Mouse (Mus musculus) myocyte (in vitro differentiated cells): ENCODE data around the gene Lrmda. TPM values are rescaled to one million over a fixed set of nuclear protein-coding genes. Genes with fewer than 3 reads are reported as not detected.

Experiments used
- H3K27me3 ChIP-seq: one replicate; pipeline ENCODE4 v1.6.1; 2011; ENCODE audit not compliant: control insufficient read depth, insufficient read depth, insufficient read length
- H3K36me3 ChIP-seq: one replicate; pipeline ENCODE4 v1.6.1; 2011; ENCODE audit not compliant: control insufficient read depth, insufficient read depth
- H3K4me2 ChIP-seq: one replicate; pipeline ENCODE4 v1.6.1; 2011; ENCODE audit warnings: low read depth, control low read depth
- H3K4me3 ChIP-seq: one replicate; pipeline ENCODE4 v1.5.1; 2011; ENCODE audit warnings: mild to moderate bottlenecking, control low read depth, moderate library complexity
- H3K79me2 ChIP-seq: one replicate; pipeline ENCODE4 v1.6.1; 2011; ENCODE audit not compliant: control insufficient read depth, insufficient read depth
- H3ac ChIP-seq: one replicate; pipeline ENCODE4 v1.6.1; 2011; ENCODE audit not compliant: control insufficient read depth, insufficient read length
- CEBPB ChIP-seq: IDR thresholded peaks from 2 replicates; pipeline ENCODE4 v1.6.1; 2011; ENCODE audit warnings: mild to moderate bottlenecking, moderate library complexity; ENCODE audit not compliant: poor library complexity, insufficient read depth, severe bottlenecking
- E2F4 ChIP-seq: IDR thresholded peaks from one replicate; pipeline ENCODE4 v1.6.1; 2011; ENCODE audit warnings: mild to moderate bottlenecking, control low read depth, moderate library complexity; ENCODE audit not compliant: insufficient read depth
- MAX ChIP-seq: IDR thresholded peaks from one replicate; pipeline ENCODE4 v1.6.1; 2011; ENCODE audit warnings: low read depth, mild to moderate bottlenecking, control low read depth
- MYOD1 ChIP-seq, 3 experiments: IDR thresholded peaks; one replicate each; pipeline ENCODE4 v1.6.1; 2011; ENCODE audit warnings: control low read depth in 2 of 3, low read depth in 2 of 3, mild to moderate bottlenecking in 2 of 3, moderate library complexity in 1 of 3; ENCODE audit not compliant: insufficient read length in 2 of 3, control insufficient read depth in 1 of 3
- MYOG ChIP-seq, 3 experiments: IDR thresholded peaks; one replicate each; pipeline ENCODE4 v1.6.1; 2011; ENCODE audit warnings: control low read depth in 2 of 3, low read depth in 2 of 3, mild to moderate bottlenecking in 2 of 3; ENCODE audit not compliant: insufficient read length in 2 of 3, control insufficient read depth in 1 of 3, insufficient read depth in 1 of 3
- POLR2A ChIP-seq: IDR thresholded peaks from one replicate; pipeline ENCODE4 v1.6.1; 2011; ENCODE audit warnings: low read depth, mild to moderate bottlenecking, control low read depth, moderate library complexity; ENCODE audit not compliant: insufficient read length
- POLR2AphosphoS2 ChIP-seq: IDR thresholded peaks from one replicate; pipeline ENCODE4 v1.6.1; 2011; ENCODE audit warnings: low read depth, control low read depth; ENCODE audit not compliant: insufficient read length
- REST ChIP-seq: IDR thresholded peaks from one replicate; pipeline ENCODE4 v1.6.1; 2011; ENCODE audit warnings: mild to moderate bottlenecking, control low read depth, moderate library complexity; ENCODE audit not compliant: insufficient read depth, insufficient read length
- SRF ChIP-seq: IDR thresholded peaks from one replicate; pipeline ENCODE4 v1.6.1; 2011; ENCODE audit warnings: low read depth; ENCODE audit not compliant: control insufficient read depth, insufficient read length
- TCF12 ChIP-seq: IDR thresholded peaks from one replicate; pipeline ENCODE4 v1.6.1; 2011; ENCODE audit warnings: mild to moderate bottlenecking, control low read depth; ENCODE audit not compliant: poor library complexity, insufficient read depth, severe bottlenecking
- TCF3 ChIP-seq: IDR thresholded peaks from one replicate; pipeline ENCODE4 v1.6.1; 2011; ENCODE audit warnings: low read depth, control low read depth; ENCODE audit not compliant: insufficient read length
- USF1 ChIP-seq: IDR thresholded peaks from one replicate; pipeline ENCODE4 v1.6.1; 2011; ENCODE audit warnings: low read depth, mild to moderate bottlenecking, control low read depth, moderate library complexity
- polyA plus RNA-seq: library from polyadenylated mRNA; unstranded; fragments of >200 nt; fragmentation: generic; extraction: Trizol; gene quantifications from one replicate; pipeline ENCODE4 v1.2.1, GENCODE M21; 2012; ENCODE audit warnings: missing spikeins

Lrmda gene
- polyA plus RNA-seq, 1 experiment, result 1.9 TPM

DNA sequence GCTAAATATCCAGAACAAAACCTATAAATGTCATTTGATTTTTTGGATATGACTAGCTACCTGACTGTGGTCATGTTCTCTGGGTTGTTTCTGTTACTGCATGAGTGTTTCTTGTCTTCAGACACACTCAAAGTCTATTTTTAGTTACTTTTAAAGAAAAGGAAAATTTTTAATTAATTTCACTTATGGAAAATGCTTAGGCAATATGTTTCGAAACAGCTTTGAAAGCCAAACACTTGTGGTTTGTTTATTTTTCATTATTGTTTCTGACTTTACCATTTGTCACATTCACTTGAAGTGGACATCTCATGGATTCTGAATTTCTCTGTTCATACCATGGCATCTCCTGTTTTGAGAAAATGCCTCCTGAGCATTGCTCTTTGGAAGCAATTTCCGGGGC is 582.8 kb downstream of the Lrmda start:
- Histone ChIP-seq H3ac (no peak overlapping the region), H3K79me2 (no peaks in the 10 kb centered on the region), H3K4me2 (no peak overlapping the region), H3K27me3 (no peaks in the 10 kb centered on the region), H3K36me3 (no peaks in the 10 kb centered on the region), H3K4me3 (no peak overlapping the region)
- no peak for TF ChIP-seq SRF
- no peak for TF ChIP-seq POLR2AphosphoS2
- TF ChIP-seq POLR2A, result no peak
- TF ChIP-seq CEBPB, result no peak
- no peak for TF ChIP-seq USF1
- no peak for TF ChIP-seq MAX
- no peak for TF ChIP-seq TCF3
- no peak for TF ChIP-seq MYOD1 (IDR thresholded peaks at IDR 0.05; ENCODE audit: control insufficient read depth in 1 of 3, insufficient read length in 2 of 3, low read depth in 2 of 3)
- no peak for TF ChIP-seq TCF12
- no peak for TF ChIP-seq E2F4
- no peak for TF ChIP-seq MYOG (IDR thresholded peaks at IDR 0.05; ENCODE audit: control insufficient read depth in 1 of 3, insufficient read depth in 1 of 3, insufficient read length in 2 of 3, low read depth in 2 of 3)
- TF ChIP-seq REST, result no peak

DNA sequence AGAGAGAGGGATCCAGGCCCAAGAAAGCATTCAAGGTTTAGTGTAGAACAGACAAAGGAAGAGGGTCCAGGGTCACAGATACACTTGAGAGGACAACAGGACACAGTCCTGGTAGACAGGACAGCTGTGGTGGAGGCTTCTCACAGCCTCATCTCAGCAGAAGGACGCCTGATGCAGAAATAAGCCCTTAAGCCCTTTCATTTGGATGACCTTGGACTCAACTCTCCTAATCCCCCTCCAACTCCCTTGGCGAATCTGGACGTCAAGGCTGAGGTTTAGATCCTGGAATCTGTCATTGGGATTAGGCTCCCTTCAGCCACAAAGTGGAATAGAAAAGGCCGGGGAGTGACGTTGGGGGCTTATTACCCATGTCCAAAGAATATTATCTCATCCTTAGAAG is 589.1 kb downstream of the Lrmda start:
- Histone ChIP-seq H3K27me3 (no peaks in the 10 kb centered on the region), H3K4me3 (no peak overlapping the region), H3K4me2 (no peak overlapping the region), H3ac (no peak overlapping the region), H3K79me2 (no peaks in the 10 kb centered on the region), H3K36me3 (no peaks in the 10 kb centered on the region)
- no peak for TF ChIP-seq SRF
- no peak for TF ChIP-seq CEBPB
- no peak for TF ChIP-seq REST

DNA sequence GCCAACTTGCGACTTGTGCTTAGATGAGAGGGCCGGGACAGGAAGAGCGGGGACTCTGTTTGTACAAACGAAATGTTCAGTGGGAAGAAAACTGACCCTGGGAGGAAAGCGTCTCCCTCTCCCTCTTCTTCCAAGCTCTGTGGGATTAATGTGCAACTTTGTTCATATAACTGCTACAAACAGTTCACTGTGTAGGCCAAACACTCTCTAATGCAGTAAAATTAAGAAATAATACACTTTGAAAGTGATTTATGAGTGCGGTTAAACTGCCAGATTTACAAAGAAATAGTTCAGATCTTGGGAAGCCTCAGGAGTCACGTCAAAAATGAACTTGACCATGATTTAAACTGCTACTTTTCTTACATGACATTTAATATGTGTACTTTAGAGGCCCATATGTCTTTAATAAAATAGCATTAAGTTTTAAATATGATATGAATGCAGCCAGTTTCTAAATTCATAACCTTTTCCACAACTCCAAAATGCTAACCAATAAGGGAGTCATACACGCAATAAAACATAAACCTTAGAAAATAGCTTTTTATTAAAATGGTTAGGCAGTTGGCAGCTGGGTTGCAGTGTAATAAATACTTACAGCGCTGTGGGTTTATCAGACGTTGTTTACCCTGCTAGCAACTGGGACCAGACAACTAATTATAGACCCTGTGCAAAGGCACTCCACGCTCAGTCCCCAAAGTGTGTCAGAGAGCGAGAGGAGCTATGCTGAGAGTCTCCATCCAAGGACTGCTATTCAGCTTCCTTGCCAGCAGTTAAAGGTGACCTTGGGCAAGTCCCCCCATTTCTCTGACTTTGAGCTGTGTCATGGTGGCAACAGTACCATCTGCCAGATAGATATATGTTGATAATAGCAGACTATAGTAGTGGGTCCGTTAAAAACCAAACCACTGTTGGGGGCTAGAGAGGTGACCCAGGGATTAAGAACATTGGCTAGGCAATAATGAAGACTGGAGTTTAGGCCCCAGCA is 590.0 kb downstream of the Lrmda start:
- H3K4me2 ChIP-seq, result peak overlapping the region; percentile 32
- TF ChIP-seq USF1 (no peak), MYOD1 (IDR thresholded peaks at IDR 0.05; ENCODE audit: control insufficient read depth in 1 of 3, insufficient read length in 2 of 3, low read depth in 2 of 3) (no peak), REST (no peak), TCF3 (no peak), CEBPB (no peak)
- no peak overlapping the region for H3K4me3 ChIP-seq
- no peaks in the 10 kb centered on the region for H3K79me2 ChIP-seq
- no peaks in the 10 kb centered on the region for H3K36me3 ChIP-seq
- H3K27me3 ChIP-seq, result no peaks in the 10 kb centered on the region
- no peak overlapping the region for H3ac ChIP-seq

DNA sequence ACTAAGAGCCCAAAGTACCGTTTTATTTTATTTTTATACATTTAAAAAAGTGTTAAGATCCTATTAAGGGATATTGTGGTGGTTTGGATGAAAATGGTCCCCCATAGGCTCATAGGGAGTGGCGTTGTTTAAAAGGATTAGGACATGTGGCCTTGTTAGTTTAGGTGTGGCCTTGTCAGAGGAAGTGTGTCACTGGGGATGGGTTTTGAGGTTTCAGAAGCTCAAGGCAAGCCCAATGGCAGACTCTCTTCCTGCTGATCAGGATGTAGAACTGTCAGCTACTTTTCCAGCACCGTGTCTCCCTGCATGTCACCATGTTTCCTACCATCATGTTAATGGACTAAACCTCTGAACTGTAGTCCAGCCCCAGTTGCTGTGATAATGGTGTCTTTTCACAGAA is 591.5 kb downstream of the Lrmda start:
- Histone ChIP-seq H3K4me2 (no peak overlapping the region), H3K36me3 (no peaks in the 10 kb centered on the region), H3K27me3 (no peaks in the 10 kb centered on the region), H3K4me3 (no peak overlapping the region), H3ac (no peak overlapping the region), H3K79me2 (no peaks in the 10 kb centered on the region)
- TF ChIP-seq MYOG (IDR thresholded peaks at IDR 0.05; ENCODE audit: control insufficient read depth in 1 of 3, insufficient read depth in 1 of 3, insufficient read length in 2 of 3, low read depth in 2 of 3) (no peak), MAX (no peak), POLR2AphosphoS2 (no peak), MYOD1 (IDR thresholded peaks at IDR 0.05; ENCODE audit: control insufficient read depth in 1 of 3, insufficient read length in 2 of 3, low read depth in 2 of 3) (no peak), REST (no peak), POLR2A (no peak), E2F4 (no peak), CEBPB (no peak), TCF12 (no peak), USF1 (no peak), SRF (no peak), TCF3 (no peak)

DNA sequence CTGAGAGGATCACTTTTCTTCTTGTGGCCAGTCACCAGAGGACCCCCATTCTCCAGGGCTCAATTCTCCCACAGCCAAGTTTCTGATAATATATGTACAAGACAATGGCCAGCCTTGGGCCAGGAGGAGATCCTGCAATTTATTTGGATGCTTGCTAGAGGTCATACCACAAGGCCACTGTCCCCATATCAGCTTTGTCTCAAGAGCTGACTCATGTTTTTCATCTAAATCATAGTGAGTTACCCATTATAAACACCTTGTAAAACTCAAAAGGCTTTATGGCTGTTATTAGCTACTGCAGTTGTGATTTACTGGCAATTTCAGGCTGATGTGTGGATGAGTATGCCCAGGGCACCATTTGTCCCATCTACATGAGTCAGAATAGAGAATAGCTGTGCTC is 600.7 kb downstream of the Lrmda start:
- H3K4me2 ChIP-seq, result no peak overlapping the region
- no peak for TF ChIP-seq TCF12
- peak in 1 of 3 experiments; percentile 32 for TF ChIP-seq MYOG (IDR thresholded peaks at IDR 0.05; ENCODE audit: control insufficient read depth in 1 of 3, insufficient read depth in 1 of 3, insufficient read length in 2 of 3, low read depth in 2 of 3)
- TF ChIP-seq SRF, result no peak
- TF ChIP-seq MAX, result no peak
- TF ChIP-seq MYOD1 (IDR thresholded peaks at IDR 0.05; ENCODE audit: control insufficient read depth in 1 of 3, insufficient read length in 2 of 3, low read depth in 2 of 3), result peak in 1 of 3 experiments; percentile 5
- no peak for TF ChIP-seq USF1
- TF ChIP-seq CEBPB, result no peak
- no peak for TF ChIP-seq REST
- no peak for TF ChIP-seq TCF3
- TF ChIP-seq E2F4, result no peak
- TF ChIP-seq POLR2AphosphoS2, result no peak
- no peak for TF ChIP-seq POLR2A
- no peaks in the 10 kb centered on the region for H3K79me2 ChIP-seq
- no peaks in the 10 kb centered on the region for H3K27me3 ChIP-seq
- H3K36me3 ChIP-seq, result no peaks in the 10 kb centered on the region
- no peak overlapping the region for H3ac ChIP-seq
- no peak overlapping the region for H3K4me3 ChIP-seq
